Mouse (Mus musculus): ENCODE data around the gene Garnl3. TPM values are rescaled to one million over a fixed set of nuclear protein-coding genes. Genes with fewer than 3 reads are reported as not detected.

Garnl3 gene
- total and polyA plus RNA-seq, 3 experiments: 0.08 to 0.19 TPM; not detected in 1

DNA sequence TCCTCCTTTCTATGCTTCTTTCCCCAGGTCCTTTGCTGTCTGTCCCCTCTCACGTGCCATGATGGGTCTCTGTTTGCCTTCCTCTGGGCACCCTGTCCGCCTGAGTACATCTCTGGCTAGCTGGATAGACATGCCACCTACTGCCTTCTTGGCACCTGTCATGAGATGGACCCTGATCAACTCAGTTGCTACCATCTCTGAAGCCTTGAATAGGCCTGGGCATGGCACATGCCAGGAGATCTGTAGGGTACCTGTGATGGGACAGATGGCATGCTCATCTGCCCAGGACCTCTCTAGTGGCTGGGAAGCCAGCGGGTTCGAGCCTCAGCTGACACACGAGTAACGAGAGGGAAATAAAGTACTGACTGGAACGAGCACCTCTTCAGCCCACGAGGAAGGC is 157.2 kb downstream of the Garnl3 start:
- in situ Hi-C loops (cut with MboI; ENCODE audit: low pct_ligation_motif_present, low pct_unique_long_range_greater_than_20kb, low sequenced_read_pairs) (no loop called here), dilution Hi-C loops (cut with MboI; ENCODE audit: extremely low pct_ligation_motif_present, extremely low pct_unique_long_range_greater_than_20kb, low sequenced_read_pairs) (no loop called here)
- no peak overlapping the region for H3K4me3 ChIP-seq (replicated peaks in 1 of 3; ENCODE audit: low read depth in 2 of 3, low read length in 2 of 3, poor library complexity in 1 of 3)
- peaks cover 11% of the 10 kb centered on the region for H3K27me3 ChIP-seq (replicated peaks)
- TF ChIP-seq KAT2A (IDR thresholded peaks at IDR 0.05; ENCODE audit: insufficient replicate concordance, low read length) (no peak), ZNF384 (IDR thresholded peaks at IDR 0.05; ENCODE audit: low read depth, low read length) (no peak), SIN3A (IDR thresholded peaks at IDR 0.05; ENCODE audit: low read length) (no peak), TBP (conservative IDR thresholded peaks at IDR 0.05; ENCODE audit: low read depth, low read length) (no peak), SMC3 (IDR thresholded peaks at IDR 0.05; ENCODE audit: low read depth, low read length) (no peak)
- H3K27ac ChIP-seq (ENCODE audit: insufficient read depth, low read depth): no peak overlapping the region
- H3K9ac ChIP-seq (ENCODE audit: insufficient read depth, low read depth): no peak overlapping the region
- H3K79me2 ChIP-seq (replicated peaks; ENCODE audit: control insufficient read depth, extremely low read depth, insufficient read depth, poor library complexity, severe bottlenecking): no peaks in the 10 kb centered on the region
- no peaks in the 10 kb centered on the region for H3K4me1 ChIP-seq (ENCODE audit: control insufficient read depth in 1 of 2, insufficient read depth in 2 of 2)
- no peaks in the 10 kb centered on the region for H3K9me3 ChIP-seq (replicated peaks; ENCODE audit: low read length)
- DNase-seq (ENCODE audit: extremely low read depth): no peak
- H3K36me3 ChIP-seq (replicated peaks in 1 of 2; ENCODE audit: control insufficient read depth in 1 of 2, insufficient read depth in 1 of 2, low read length in 1 of 2): peaks cover 0 to 22% of the 10 kb centered on the region in 2 experiments
- no peak overlapping the region for H3K4me2 ChIP-seq (ENCODE audit: insufficient read depth, low read depth, poor library complexity, severe bottlenecking)

DNA sequence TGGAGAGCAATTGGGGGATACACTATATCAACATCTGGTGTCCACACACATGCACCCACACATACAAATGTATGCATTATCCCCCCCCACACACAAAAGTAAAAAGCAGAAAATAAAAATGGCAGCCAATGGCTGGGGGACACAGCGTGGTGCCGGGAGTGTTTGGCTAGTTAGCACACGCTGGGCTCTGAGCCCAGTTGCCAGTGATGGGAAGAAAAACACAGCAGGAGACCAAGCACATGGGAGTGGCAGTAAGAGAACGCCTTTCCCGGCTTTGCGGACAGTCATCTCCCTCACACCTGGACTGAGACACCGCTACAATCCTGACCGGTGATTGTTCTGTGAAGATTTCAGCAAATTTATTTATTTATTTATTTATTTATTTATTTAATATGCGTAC is 160.2 kb downstream of the Garnl3 start:
- no peak overlapping the region for H3K9ac ChIP-seq (ENCODE audit: insufficient read depth, low read depth)
- no peak for DNase-seq (ENCODE audit: extremely low read depth)
- peaks cover 0 to 12% of the 10 kb centered on the region in 2 experiments; a peak in 2 of 4 replicates for H3K4me1 ChIP-seq (ENCODE audit: control insufficient read depth in 1 of 2, insufficient read depth in 2 of 2)
- no peak overlapping the region for H3K27ac ChIP-seq (ENCODE audit: insufficient read depth, low read depth)
- dilution Hi-C loops (cut with MboI; ENCODE audit: extremely low pct_ligation_motif_present, extremely low pct_unique_long_range_greater_than_20kb, low sequenced_read_pairs) (no loop called here), in situ Hi-C loops (cut with MboI; ENCODE audit: low pct_ligation_motif_present, low pct_unique_long_range_greater_than_20kb, low sequenced_read_pairs) (no loop called here)
- no peak overlapping the region for H3K4me3 ChIP-seq (replicated peaks in 1 of 3; ENCODE audit: low read depth in 2 of 3, low read length in 2 of 3, poor library complexity in 1 of 3)
- H3K36me3 ChIP-seq (replicated peaks in 1 of 2; ENCODE audit: control insufficient read depth in 1 of 2, insufficient read depth in 1 of 2, low read length in 1 of 2): peaks cover 0 to 31% of the 10 kb centered on the region in 2 experiments
- no peak overlapping the region for H3K4me2 ChIP-seq (ENCODE audit: insufficient read depth, low read depth, poor library complexity, severe bottlenecking)
- H3K27me3 ChIP-seq (replicated peaks): no peaks in the 10 kb centered on the region
- no peak for TF ChIP-seq MAZ (IDR thresholded peaks at IDR 0.05; ENCODE audit: low read depth, low read length)
- no peak for TF ChIP-seq CTCF (conservative IDR thresholded peaks at IDR 0.05 in 1 of 2, IDR thresholded peaks at IDR 0.05 in 1 of 2; ENCODE audit: low read depth in 2 of 2, low read length in 2 of 2)
- TF ChIP-seq BHLHE40 (IDR thresholded peaks at IDR 0.05; ENCODE audit: low read depth, low read length): no peak
- no peak for TF ChIP-seq ZC3H11A (IDR thresholded peaks at IDR 0.05; ENCODE audit: low read depth, low read length)
- TF ChIP-seq E2F4 (IDR thresholded peaks at IDR 0.05; ENCODE audit: insufficient replicate concordance, low read depth, low read length): no peak
- no peak for TF ChIP-seq KAT2A (IDR thresholded peaks at IDR 0.05; ENCODE audit: insufficient replicate concordance, low read length)
- TF ChIP-seq IRF4 (IDR thresholded peaks at IDR 0.05; ENCODE audit: low read depth, low read length): no peak
- no peak for TF ChIP-seq SMC3 (IDR thresholded peaks at IDR 0.05; ENCODE audit: low read depth, low read length)
- no peak for TF ChIP-seq CHD2 (IDR thresholded peaks at IDR 0.05; ENCODE audit: low read length)
- no peak for TF ChIP-seq MAFK (IDR thresholded peaks at IDR 0.05; ENCODE audit: insufficient replicate concordance, low read length)
- no peak for TF ChIP-seq POLR2AphosphoS2 (IDR thresholded peaks at IDR 0.05; ENCODE audit: low read depth, low read length)
- H3K9me3 ChIP-seq (replicated peaks; ENCODE audit: low read length): no peaks in the 10 kb centered on the region
- no peaks in the 10 kb centered on the region for H3K79me2 ChIP-seq (replicated peaks; ENCODE audit: control insufficient read depth, extremely low read depth, insufficient read depth, poor library complexity, severe bottlenecking)

DNA sequence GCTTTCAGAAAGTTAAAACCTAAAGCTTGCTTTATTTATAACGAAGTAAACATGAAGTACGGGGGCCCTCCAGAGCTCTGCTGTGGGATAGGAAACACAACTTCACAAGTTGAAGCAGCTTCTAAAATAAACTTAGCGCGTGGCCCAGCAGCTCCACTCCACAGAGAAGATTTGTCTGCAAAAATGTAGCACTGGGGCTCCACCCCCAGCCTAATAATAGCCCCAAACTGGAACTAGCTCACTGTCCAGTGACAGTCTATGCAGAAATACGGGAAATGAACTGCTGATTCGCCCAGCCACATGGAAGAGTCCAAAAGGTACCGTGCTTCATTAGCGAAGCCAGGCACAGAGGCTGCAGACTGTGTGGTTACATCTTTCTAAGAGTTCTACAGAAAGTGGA is 162.1 kb downstream of the Garnl3 start:
- H3K4me3 ChIP-seq (replicated peaks in 1 of 3; ENCODE audit: low read depth in 2 of 3, low read length in 2 of 3, poor library complexity in 1 of 3): no peak overlapping the region
- H3K4me1 ChIP-seq (ENCODE audit: control insufficient read depth in 1 of 2, insufficient read depth in 2 of 2): peaks cover 0 to 28% of the 10 kb centered on the region in 2 experiments; a peak in 2 of 4 replicates
- no peak overlapping the region for H3K27ac ChIP-seq (ENCODE audit: insufficient read depth, low read depth)
- peaks cover 7% of the 10 kb centered on the region; the same call in 1 of the 2 replicates for H3K79me2 ChIP-seq (replicated peaks; ENCODE audit: control insufficient read depth, extremely low read depth, insufficient read depth, poor library complexity, severe bottlenecking)
- H3K27me3 ChIP-seq (replicated peaks): no peaks in the 10 kb centered on the region
- DNase-seq (ENCODE audit: extremely low read depth): no peak
- no peak overlapping the region for H3K4me2 ChIP-seq (ENCODE audit: insufficient read depth, low read depth, poor library complexity, severe bottlenecking)
- H3K9me3 ChIP-seq (replicated peaks; ENCODE audit: low read length): no peaks in the 10 kb centered on the region
- in situ Hi-C loops (cut with MboI; ENCODE audit: low pct_ligation_motif_present, low pct_unique_long_range_greater_than_20kb, low sequenced_read_pairs): no loop called here
- dilution Hi-C loops (cut with MboI; ENCODE audit: extremely low pct_ligation_motif_present, extremely low pct_unique_long_range_greater_than_20kb, low sequenced_read_pairs): no loop called here
- no peak overlapping the region for H3K9ac ChIP-seq (ENCODE audit: insufficient read depth, low read depth)
- peaks cover 6 to 31% of the 10 kb centered on the region in 2 experiments for H3K36me3 ChIP-seq (replicated peaks in 1 of 2; ENCODE audit: control insufficient read depth in 1 of 2, insufficient read depth in 1 of 2, low read length in 1 of 2)
- TF ChIP-seq RAD21 (IDR thresholded peaks at IDR 0.05; ENCODE audit: low read depth, low read length): no peak
- no peak for TF ChIP-seq ZMIZ1 (IDR thresholded peaks at IDR 0.05; ENCODE audit: low read depth, low read length)
- TF ChIP-seq POLR2A (IDR thresholded peaks at IDR 0.05; ENCODE audit: low read depth, low read length): no peak
- TF ChIP-seq NRF1 (IDR thresholded peaks at IDR 0.05; ENCODE audit: low read depth, low read length): no peak
- no peak for TF ChIP-seq MAX (IDR thresholded peaks at IDR 0.05; ENCODE audit: low read length)
- TF ChIP-seq SMC3 (IDR thresholded peaks at IDR 0.05; ENCODE audit: low read depth, low read length): no peak
- TF ChIP-seq CHD1 (IDR thresholded peaks at IDR 0.05; ENCODE audit: low read depth, low read length): no peak
- TF ChIP-seq IRF4 (IDR thresholded peaks at IDR 0.05; ENCODE audit: low read depth, low read length): no peak
- no peak for TF ChIP-seq MYC (IDR thresholded peaks at IDR 0.05; ENCODE audit: low read depth, low read length)
- TF ChIP-seq POLR2AphosphoS2 (IDR thresholded peaks at IDR 0.05; ENCODE audit: low read depth, low read length): no peak
- no peak for TF ChIP-seq PAX5 (IDR thresholded peaks at IDR 0.05; ENCODE audit: low read length)
- TF ChIP-seq ZC3H11A (IDR thresholded peaks at IDR 0.05; ENCODE audit: low read depth, low read length): no peak
- no peak for TF ChIP-seq TCF12 (IDR thresholded peaks at IDR 0.05; ENCODE audit: low read depth, low read length)
- TF ChIP-seq GABPA (IDR thresholded peaks at IDR 0.05; ENCODE audit: insufficient replicate concordance, low read depth, low read length): no peak
- no peak for TF ChIP-seq MEF2A (IDR thresholded peaks at IDR 0.05; ENCODE audit: borderline replicate concordance, low read depth, low read length)
- TF ChIP-seq USF2 (conservative IDR thresholded peaks at IDR 0.05; ENCODE audit: low read depth, low read length): no peak
- no peak for TF ChIP-seq E2F4 (IDR thresholded peaks at IDR 0.05; ENCODE audit: insufficient replicate concordance, low read depth, low read length)

Data from CH12.LX (cell line).